Mouse (Mus musculus) liver, adult 2 months (tissue): ENCODE measurements around the gene Hephl1. TPM values are rescaled to one million over a fixed set of nuclear protein-coding genes. Genes with fewer than 3 reads are reported as not detected.

Experiments used
- DNase-seq: peaks from one replicate; pipeline ENCODE4 v3.0.0-alpha.2; 2011; ENCODE audit warnings: low read depth, low spot score; ENCODE audit errors: extremely low read depth
- H3K27ac ChIP-seq: fragments of 200-500 bp; replicated peaks from 2 replicates; pipeline ENCODE4 v1.5.1; 2012; ENCODE audit warnings: low read depth, mild to moderate bottlenecking, control low read depth, inconsistent platforms, low read length; ENCODE audit not compliant: insufficient read depth
- H3K27me3 ChIP-seq: fragments of 200-500 bp; 2 replicates; pipeline ENCODE4 v1.6.1; 2012; ENCODE audit warnings: mild to moderate bottlenecking, moderate library complexity, low read length, inconsistent platforms; ENCODE audit not compliant: control insufficient read depth, insufficient read depth
- H3K36me3 ChIP-seq: fragments of 200-500 bp; 2 replicates; pipeline ENCODE4 v1.6.1; 2012; ENCODE audit warnings: low read length, inconsistent platforms; ENCODE audit not compliant: control insufficient read depth, insufficient read depth
- H3K4me1 ChIP-seq: fragments of 200-500 bp; 2 replicates; pipeline ENCODE4 v1.6.1; 2011; ENCODE audit warnings: low read length; ENCODE audit not compliant: control insufficient read depth, insufficient read depth
- H3K4me3 ChIP-seq: fragments of 200-500 bp; 2 replicates; pipeline ENCODE4 v1.5.1; 2011; ENCODE audit warnings: low read depth, mild to moderate bottlenecking, control low read depth, low read length, moderate library complexity; ENCODE audit not compliant: insufficient read depth
- H3K79me2 ChIP-seq: fragments of 200-500 bp; 2 replicates; pipeline ENCODE4 v1.6.1; 2012; ENCODE audit warnings: inconsistent platforms, mild to moderate bottlenecking, low read length, moderate library complexity; ENCODE audit not compliant: control insufficient read depth, insufficient read depth
- H3K9ac ChIP-seq: fragments of 200-500 bp; 2 replicates; pipeline ENCODE4 v1.6.1; 2012; ENCODE audit warnings: low read depth, mild to moderate bottlenecking, control low read depth, inconsistent platforms, low read length
- CTCF ChIP-seq: fragments of 200-500 bp; IDR thresholded peaks from 2 replicates; pipeline ENCODE4 v1.5.1; 2011; ENCODE audit warnings: low read depth, low read length, control low read depth
- POLR2A ChIP-seq: fragments of 200-500 bp; IDR thresholded peaks from 2 replicates; pipeline ENCODE4 v1.6.1; 2011; ENCODE audit warnings: low read length, control low read depth; ENCODE audit not compliant: insufficient read depth; ENCODE audit errors: extremely low read depth
- WGBS: fragments of 180-500 bp; shearing (Covaris S2); methylation state at CpG from one replicate; pipeline ENCODE4 v1.1.7; 2018; 5-methylcytosine and 5-hydroxymethylcytosine counted together
- polyA plus RNA-seq: library from polyadenylated mRNA; depleted of rRNA; stranded (reverse); fragments of >200 nt; gene quantifications from 2 replicates; pipeline ENCODE4 v1.2.3, GENCODE M21; 2012
- total RNA-seq: library from RNA; depleted of rRNA; stranded (reverse); fragments of >200 nt; gene quantifications from 2 replicates; pipeline ENCODE4 v1.2.3, GENCODE M21; 2014

The Hephl1 gene
- total and polyA plus RNA-seq, 2 experiments = not detected

DNA sequence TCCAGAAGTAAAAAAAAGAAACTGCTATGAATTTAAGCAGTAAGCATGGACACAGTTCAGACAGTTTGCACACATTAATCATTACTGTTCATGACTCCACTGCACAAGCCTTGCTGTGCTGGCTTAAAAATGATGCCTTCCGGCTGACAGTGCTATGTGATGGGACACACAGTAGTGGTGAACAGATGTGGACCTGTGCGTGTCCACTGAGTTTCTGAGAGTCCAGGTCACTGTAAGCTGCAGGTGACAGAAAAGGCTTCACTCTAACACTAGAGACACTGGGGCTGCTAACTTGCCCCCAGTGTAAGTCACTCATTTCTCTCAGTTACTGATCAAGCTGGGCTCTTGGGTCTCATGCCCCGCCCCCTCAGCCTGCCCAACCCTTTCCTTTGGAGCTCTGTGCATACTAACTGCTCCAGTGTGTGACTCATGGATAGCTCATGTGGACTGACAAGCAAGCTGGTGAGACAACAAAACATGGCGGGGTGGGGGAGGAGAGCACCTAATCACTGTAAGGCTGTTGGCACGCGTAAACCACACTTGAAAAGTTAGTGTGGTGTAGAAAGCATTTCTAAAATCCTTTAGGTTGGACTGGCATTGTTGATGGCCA lies 43.1 kb downstream of the Hephl1 start:
- DNase-seq = no peak
- Histone ChIP-seq H3K36me3 (no peaks in the 10 kb centered on the region), H3K79me2 (no peaks in the 10 kb centered on the region), H3K27me3 (no peaks in the 10 kb centered on the region), H3K4me3 (no peak overlapping the region), H3K4me1 (peaks cover 4% of the 10 kb centered on the region), H3K9ac (no peak overlapping the region), H3K27ac (no peak overlapping the region)
- TF ChIP-seq POLR2A (no peak), CTCF (no peak)
- 88% methylated on average over 6 of the region's 6 CpGs for WGBS

DNA sequence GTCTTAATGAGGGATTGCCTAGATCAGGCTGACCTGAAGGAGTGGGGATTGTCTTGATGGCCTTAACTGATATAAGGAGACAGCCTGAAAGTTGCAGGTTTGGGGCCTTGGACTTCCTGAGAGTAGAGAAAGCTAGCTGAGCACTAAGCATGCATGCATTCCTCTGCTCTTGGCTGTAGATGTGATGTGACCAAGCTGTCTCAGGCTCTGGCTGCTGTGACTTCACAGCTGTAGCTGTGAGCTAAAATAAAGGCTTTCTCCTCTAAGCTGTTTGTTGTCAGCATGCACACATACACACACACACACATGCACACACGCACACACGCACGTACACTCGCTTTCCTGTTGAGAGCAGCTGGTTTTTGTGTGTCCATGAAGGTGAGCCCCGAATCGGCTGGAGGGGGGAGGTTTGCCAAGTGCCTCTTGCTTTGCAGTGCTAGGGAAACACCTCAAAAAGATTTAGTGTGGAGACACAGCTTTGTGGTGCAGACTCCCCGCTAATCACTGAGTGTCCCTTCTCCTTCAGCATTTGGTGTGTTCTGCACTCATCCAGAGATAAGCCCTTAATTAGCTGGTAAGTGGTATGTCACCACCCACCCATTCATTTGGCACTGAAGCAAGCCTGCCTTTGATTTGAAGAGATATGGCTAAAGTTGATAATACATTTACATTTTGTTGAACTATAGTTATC lies 43.8 kb downstream of the Hephl1 start:
- no peak for TF ChIP-seq CTCF
- TF ChIP-seq POLR2A = no peak
- H3K36me3 ChIP-seq = no peaks in the 10 kb centered on the region
- H3K4me3 ChIP-seq = no peak overlapping the region
- DNase-seq = no peak
- no peaks in the 10 kb centered on the region for H3K27me3 ChIP-seq
- no peak overlapping the region for H3K27ac ChIP-seq
- H3K9ac ChIP-seq = no peak overlapping the region
- no peaks in the 10 kb centered on the region for H3K79me2 ChIP-seq
- H3K4me1 ChIP-seq = peaks cover 6% of the 10 kb centered on the region
- 87% methylated on average over 7 of the region's 7 CpGs for WGBS

DNA sequence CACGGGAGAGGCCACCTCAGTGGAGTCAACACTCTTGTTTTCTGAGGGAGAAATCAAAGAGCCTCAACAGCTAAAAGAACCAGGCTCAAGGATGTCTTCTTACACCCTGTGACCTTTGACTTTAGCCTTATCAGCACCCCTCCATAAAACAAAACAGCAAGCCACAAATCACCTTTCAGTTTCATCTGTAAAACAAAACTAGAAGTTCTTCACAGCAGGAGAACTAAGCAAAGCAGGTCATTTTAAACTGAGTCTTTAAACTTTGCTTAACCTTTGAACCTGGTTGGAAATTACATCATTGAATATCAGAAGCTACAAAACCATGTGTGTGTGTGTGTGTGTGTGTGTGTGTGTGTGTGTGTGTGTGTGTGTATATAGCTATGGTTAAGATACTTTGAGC lies 47.7 kb downstream of the Hephl1 start:
- peaks cover 6% of the 10 kb centered on the region for H3K4me1 ChIP-seq
- 0 out of 2 replicates have a peak overlapping the region, but pooled peaks have one; percentile 29 for H3K27ac ChIP-seq
- H3K36me3 ChIP-seq = no peaks in the 10 kb centered on the region
- H3K27me3 ChIP-seq = no peaks in the 10 kb centered on the region
- no peak overlapping the region for H3K9ac ChIP-seq
- no peak overlapping the region for H3K4me3 ChIP-seq
- WGBS = 2% methylated on average over 1 of the region's 1 CpGs
- DNase-seq = peak; percentile 87
- no peaks in the 10 kb centered on the region for H3K79me2 ChIP-seq
- no peak for TF ChIP-seq POLR2A
- TF ChIP-seq CTCF = no peak

DNA sequence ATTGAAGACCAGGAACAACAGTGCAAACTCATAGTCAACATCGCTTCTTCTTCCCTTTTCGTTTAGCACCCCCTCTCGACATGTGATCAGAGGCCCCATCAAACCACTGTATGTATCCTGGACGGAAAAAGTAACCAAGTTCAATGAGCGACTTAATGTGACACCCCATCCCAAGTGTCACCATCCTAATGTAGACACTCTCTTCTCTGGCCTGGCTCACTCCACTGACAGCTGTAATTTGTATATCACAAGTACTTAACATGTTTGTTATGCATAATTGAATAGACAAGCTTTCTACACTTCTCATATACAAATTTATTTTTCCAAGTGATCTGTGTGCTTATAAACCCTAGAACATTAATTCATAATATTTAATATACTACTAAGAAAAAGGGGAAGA lies 51.1 kb downstream of the Hephl1 start:
- H3K79me2 ChIP-seq = no peaks in the 10 kb centered on the region
- TF ChIP-seq POLR2A (no peak), CTCF (no peak)
- no peak for DNase-seq
- H3K36me3 ChIP-seq = no peaks in the 10 kb centered on the region
- H3K27ac ChIP-seq = no peak overlapping the region
- WGBS = 90% methylated on average over 5 of the region's 5 CpGs
- H3K27me3 ChIP-seq = no peaks in the 10 kb centered on the region
- no peak overlapping the region for H3K9ac ChIP-seq
- peaks cover 6% of the 10 kb centered on the region for H3K4me1 ChIP-seq
- no peak overlapping the region for H3K4me3 ChIP-seq

DNA sequence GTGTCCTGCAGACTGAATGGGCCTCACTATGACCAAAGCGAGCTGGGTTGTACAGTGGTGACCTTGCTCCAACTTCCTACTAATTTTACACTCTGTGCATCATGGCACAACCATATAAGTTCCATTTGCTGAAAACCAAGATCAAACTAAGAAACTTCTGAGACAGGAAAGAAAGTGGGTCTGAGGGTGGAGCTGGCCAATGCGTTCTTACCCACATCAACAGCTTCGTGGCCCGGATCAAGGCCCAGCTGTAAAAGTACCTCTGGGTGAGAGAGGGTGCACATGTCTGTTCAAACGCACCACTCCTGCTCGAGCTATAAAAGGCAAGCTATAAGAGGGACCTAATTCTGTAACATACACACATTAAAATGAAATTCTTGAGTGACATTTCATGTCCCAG lies 51.9 kb downstream of the Hephl1 start:
- Histone ChIP-seq H3K79me2 (no peaks in the 10 kb centered on the region), H3K27ac (no peak overlapping the region), H3K9ac (no peak overlapping the region), H3K4me1 (peaks cover 6% of the 10 kb centered on the region), H3K4me3 (no peak overlapping the region), H3K27me3 (no peaks in the 10 kb centered on the region), H3K36me3 (no peaks in the 10 kb centered on the region)
- TF ChIP-seq CTCF (no peak), POLR2A (no peak)
- 89% methylated on average over 6 of the region's 6 CpGs for WGBS
- DNase-seq = no peak

DNA sequence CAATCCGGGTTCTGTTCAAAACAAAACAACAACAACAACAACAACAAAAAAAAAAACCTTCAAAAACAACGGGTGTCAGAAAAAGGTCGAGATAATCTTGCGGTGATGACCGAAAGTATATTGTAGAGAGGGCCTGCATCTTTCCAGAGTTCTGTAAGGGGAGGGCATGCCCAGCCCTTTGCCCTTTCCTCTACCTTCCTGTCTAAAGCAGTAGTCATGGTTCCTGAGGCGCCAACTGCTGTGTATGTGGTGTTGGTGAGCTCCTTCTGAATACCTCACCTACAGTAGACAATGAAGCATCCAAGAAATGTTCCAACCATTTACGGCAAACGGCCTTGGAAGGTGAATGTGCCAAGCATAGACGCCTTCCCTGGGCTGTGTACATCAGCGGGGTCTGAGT lies 66.2 kb downstream of the Hephl1 start:
- Histone ChIP-seq H3K4me1 (0 out of 2 replicates have a peak, but pooled peaks cover 3% of the 10 kb centered on the region), H3K9ac (0 out of 2 replicates have a peak overlapping the region, but pooled peaks have one; percentile 18), H3K36me3 (no peaks in the 10 kb centered on the region), H3K79me2 (no peaks in the 10 kb centered on the region), H3K27me3 (0 out of 2 replicates have a peak, but pooled peaks cover 2% of the 10 kb centered on the region), H3K27ac (no peak overlapping the region), H3K4me3 (peak overlapping the region; percentile 77)
- TF ChIP-seq CTCF = no peak
- no peak for TF ChIP-seq POLR2A
- 46% methylated on average over 10 of the region's 10 CpGs for WGBS
- no peak for DNase-seq
